Mouse (Mus musculus): ENCODE measurements around the gene Actn1.
"Not testable (repeated sequence)": the region's sequence is repeated elsewhere in the genome, so short reads cannot be mapped to it uniquely, and the experiment has no call there.

Actn1 gene

DNA sequence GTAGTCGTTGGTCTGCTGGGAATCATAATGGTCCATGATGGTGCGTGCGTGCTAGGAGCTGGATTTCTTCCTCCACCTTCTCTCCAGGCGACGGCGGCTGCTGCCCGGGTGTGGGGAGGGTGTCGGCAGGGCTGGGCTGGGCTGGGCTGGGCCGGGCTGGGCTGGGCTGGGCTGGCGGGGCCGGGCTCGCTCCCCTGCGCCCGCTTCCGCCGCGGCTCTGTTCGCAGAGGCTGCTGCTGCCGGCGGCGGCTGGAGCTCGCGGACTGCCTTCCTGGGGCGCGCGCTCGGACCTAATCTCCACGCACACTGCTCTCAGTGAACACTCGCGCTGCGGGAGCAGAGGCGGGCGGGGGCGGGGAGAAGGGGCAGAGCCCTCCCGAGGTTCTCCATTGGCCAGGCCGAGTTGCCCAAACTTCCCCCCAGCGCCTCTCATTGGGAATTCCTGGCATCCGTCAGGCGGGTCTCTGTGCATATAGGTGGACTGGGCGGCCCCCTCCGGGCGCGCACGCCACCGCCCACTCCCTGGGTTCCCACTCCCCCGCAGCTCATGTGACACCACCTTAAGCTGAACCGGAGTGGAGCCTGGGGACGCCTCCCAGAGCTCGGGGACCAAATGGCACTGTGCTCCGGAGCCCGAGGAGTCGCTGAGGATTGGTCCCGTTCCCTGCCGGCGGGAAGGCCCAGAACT lies at the start of gene Actn1:
TSS of gene Actn1 (minus strand) at position 316 of the 688 bp plus-strand sequence.
- in situ Hi-C loops (cut with MboI; ENCODE audit: unreplicated experiment in 2 of 2), result no loop called here

- in situ Hi-C loops (cut with MboI; ENCODE audit: unreplicated experiment in 2 of 2), result no loop called here
Measured at GRCm38 (mm10) chr12:80307556-80307955, 47.4 kb upstream of the Actn1 start.

DNA sequence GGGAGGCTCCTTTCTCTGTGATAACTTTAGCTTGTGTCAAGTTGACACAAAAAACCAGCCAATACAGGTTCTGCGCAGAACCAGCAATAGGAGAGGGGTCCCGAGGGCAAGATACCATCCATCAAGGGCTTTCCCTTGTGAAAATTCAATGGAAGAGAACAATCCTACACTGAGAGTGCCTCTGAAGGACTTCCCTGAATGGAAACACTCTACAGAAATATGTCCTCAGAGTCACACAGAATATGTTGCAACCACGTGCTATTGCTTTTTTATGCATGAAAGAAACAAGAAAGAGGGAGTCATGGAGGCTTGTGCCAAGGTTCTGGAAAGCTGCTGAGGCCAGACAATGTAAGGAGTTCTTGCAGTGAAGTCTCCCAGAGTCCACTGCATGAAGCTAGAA lies 44.3 kb upstream of the Actn1 start:
- in situ Hi-C loops (cut with MboI; ENCODE audit: unreplicated experiment in 2 of 2), result no loop called here

DNA sequence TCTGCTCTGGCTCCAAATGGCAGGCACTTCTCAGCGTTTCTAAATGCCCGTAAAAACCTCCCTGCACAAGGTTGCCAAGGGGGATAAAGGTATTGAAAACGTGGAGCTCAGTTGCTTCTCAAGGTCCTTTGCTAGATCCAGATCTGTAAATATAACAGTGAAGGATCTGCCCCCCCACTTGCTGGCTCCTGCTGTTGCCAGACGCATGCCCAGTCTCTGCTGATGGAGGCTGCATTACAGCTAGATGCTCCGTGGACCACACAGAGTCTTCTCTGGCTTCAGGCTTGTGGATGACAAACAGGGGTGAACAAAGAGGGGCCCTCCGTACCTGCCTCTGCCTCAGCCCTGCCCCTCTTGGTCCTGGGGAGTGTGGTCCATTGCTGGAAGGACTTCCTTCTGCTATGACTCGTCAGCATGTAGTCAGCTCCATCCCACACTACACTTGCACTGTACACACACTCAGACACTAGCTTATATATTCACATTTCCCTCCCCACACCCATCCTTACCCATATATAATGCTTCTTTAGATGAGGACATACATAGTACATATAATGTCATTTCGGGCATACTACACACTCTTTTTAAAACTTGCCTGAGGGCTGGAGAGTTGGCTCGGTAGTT lies 40.8 kb upstream of the Actn1 start:
- in situ Hi-C loops (cut with MboI; ENCODE audit: unreplicated experiment in 2 of 2), result no loop called here

DNA sequence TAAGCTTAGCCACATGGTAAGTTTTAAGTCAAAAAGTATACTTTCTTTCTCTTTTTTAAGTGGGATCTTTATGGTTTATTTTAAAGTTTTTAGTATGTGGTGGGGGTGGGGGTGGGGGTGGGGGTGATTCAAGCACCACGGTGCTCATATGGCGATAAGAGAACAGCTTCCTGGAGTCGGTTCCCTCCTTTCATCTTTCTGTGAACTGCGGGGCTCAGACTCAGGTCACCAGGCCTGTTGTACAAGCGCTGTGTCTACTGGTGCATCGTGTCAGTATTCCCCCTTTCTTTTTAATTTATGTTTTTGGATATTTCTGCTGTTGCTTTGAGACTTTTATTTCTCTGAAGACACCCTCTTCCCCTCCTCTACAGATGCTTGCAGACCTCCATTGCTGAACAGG lies 38.5 kb upstream of the Actn1 start:
- in situ Hi-C loops (cut with MboI; ENCODE audit: unreplicated experiment in 2 of 2), result no loop called here

- in situ Hi-C loops (cut with MboI; ENCODE audit: unreplicated experiment in 2 of 2), result no loop called here
Measured at GRCm38 (mm10) chr12:80291895-80292435, 31.8 kb upstream of the Actn1 start.

DNA sequence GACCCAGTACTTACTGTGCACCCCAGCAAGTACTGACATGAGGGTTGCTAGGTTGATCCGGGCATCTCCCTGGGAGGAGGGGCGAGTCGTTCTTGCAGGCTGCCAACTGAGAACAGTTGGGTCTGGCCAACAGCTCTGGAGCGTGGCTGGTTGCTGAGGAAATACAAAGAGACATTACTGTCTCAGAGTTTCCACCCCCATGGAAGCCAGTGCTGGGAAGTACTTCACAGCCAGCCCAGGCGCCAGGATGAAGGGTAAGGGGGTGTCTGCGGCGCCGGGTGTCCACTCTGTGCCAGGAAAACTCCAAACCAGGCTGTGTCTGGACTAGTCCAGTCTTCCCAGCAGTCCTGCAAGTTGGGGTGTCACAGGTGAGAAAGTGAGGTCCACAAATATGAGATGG lies 30.8 kb upstream of the Actn1 start:
- in situ Hi-C loops (cut with MboI; ENCODE audit: unreplicated experiment in 2 of 2), result no loop called here

DNA sequence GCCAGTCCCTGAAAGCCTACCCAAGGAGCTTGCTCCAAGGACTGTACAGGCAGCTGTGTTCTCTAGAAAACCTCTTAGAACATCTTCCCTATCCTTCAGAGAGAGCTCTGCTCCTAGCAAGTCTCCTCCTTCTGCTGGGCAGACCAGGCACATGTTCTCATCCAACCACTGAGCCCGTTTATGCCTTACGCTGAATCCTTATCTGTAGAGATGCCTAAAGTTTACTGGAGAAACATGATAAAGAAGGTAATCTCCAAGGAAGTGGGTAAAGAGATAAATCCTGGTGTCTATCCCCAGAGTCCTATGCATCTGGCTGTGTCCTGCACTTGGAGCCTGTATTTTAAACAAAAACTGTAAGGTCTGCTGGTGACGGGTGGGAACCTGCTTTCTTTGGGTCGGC lies 30.3 kb upstream of the Actn1 start:
- in situ Hi-C loops (cut with MboI; ENCODE audit: unreplicated experiment in 2 of 2), result no loop called here

GRCm38 (mm10) chr12:80289722-80290121 lies 29.6 kb upstream of the Actn1 start:
- in situ Hi-C loops (cut with MboI; ENCODE audit: unreplicated experiment in 2 of 2), result no loop called here

DNA sequence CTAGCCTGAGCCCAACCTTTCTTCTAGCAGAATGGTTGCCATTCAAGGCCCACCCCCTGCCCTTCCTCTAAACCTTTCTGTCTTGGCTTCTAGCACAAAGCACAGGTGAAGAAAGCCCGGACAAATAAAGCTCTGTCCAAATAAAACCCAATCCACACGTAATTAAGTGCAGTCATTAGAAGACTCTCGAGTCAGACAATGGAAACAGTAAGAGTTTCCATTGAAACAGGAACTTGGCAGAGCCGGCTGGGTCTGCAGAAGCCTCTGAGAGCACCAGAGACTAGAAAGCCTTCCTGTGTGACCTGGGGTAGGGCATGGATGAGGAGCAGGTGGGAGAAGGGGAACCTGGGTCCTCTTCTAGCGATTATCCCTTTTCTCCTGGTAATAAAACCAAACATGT lies 25.7 kb upstream of the Actn1 start:
- in situ Hi-C loops (cut with MboI; ENCODE audit: unreplicated experiment in 2 of 2), result no loop called here

DNA sequence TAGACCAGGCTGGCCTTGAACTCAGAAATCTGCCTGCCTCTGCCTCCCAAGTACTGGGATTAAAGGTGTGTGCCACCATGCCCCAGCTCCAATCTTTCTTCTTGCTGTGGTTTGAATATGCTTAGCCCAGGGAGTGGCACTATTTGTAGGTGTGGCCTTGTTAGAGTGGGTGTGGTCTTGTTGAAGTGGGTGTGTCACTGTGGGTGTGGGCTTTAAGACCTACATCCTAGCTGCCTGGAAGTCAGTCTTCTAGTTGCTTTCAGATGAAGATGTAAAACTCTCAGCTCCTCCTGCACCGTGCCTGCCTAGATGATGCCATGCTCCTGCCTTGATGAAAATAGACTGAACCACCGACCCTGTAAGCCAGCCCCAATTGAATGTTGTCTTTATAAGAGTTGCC lies 24.1 kb upstream of the Actn1 start:
- in situ Hi-C loops (cut with MboI; ENCODE audit: unreplicated experiment in 2 of 2), result not testable (repeated sequence)

DNA sequence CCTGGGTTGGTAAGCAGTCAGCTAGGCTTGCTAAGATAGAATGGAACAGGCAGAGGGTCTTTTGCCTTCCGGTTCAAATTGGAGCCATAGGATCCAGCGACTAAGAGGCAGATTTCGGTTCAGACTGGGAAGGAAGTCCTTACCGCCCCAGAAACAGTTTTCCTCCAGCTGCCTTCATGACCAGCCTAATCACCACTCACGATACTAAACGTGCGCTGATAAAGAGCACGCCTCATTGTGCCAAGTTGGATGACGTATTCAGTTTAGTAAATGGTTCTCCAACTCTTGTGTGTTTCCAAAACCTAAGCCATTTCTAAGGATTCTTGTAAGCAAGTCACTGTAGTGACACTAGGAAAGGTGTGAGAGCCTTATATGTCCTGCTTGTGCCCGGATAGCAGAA lies 18.7 kb upstream of the Actn1 start:
- in situ Hi-C loops (cut with MboI; ENCODE audit: unreplicated experiment in 2 of 2), result no loop called here

GRCm38 (mm10) chr12:80277428-80277827 lies 17.3 kb upstream of the Actn1 start:
- in situ Hi-C loops (cut with MboI; ENCODE audit: unreplicated experiment in 2 of 2), result no loop called here

DNA sequence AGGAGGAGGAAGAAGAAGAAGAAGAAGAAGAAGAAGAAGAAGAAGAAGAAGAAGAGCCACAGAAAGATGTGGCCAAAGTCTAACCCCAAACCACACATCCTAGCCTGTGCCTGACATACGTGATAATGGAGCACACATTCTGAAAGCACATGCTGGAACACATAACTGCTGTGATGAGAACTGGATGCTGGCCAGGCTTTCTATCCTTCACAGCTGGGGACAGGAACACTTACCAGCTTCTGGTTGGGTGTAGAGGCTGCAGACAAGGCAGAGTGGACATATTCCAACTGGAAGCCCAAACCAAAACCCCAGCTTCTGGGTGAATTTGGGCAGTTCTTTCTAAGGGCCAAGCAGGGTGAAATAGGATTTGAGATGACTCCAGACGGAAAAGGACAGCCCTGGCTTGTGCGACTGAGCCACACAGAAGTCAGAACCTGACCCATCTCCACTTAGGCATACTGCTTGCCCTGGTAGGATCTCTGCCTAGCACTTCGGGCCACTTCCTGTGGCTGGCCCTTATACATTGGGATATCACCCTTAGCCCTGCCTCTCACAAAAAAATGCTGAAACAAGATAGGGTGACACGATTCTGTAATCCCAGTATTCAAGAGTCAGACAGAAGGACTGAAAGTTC lies 15.1 kb upstream of the Actn1 start:
- in situ Hi-C loops (cut with MboI; ENCODE audit: unreplicated experiment in 2 of 2), result no loop called here

DNA sequence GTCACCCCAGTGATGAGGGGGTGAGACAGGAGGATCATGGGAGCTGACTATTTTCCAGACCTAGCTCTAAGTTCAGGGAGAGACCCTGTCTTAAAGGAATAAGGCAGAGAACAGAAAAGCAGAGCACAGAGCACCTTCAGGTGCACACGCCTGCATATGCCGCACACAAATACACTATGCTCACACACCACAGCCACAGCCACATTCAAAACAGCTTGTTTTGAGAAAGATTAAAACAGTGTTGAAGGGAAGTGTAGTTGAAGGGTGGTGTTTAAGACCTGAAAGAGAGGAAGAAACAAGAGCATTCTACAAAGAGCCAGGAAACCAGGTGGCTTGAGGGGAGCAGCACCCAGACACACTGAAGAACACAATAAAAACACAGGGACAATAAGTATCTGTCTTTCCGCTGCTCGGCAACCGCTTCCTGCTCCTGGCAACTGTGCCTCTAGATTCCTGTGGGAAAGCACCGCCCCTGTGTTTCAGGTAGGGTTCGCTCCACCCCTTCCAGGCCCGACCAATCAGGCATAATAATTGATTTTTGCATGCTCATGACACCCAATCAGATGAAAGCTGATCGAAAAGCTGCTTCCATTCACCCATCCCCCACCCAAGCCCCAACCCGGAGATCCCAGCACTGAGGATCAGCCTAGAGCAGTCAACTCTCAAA lies 13.0 kb upstream of the Actn1 start:
- in situ Hi-C loops (cut with MboI; ENCODE audit: unreplicated experiment in 2 of 2), result loop anchor here in 1 of 2 experiments (5.0 kb wide), 1 partner anchor 74 kb away; no protein-coding TSS in a partner anchor

DNA sequence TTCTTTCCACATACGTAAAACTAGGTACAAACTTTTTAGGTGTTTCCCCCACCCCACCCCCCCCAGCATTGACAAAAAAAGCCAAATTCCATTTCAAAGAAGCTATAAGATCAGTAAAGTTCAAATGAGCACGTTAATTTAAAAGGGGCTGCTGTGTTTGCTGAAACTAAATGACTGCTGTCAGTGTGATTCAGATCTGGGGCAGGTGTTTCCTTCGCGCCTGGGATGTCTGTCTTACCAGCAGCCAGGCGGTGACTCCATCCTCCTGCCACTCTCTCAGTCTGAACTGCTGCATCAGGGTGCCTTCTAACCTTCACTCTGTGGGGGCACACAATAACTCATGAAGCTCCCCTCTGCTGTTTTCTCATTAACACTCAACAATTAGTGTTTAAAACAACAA lies 11.6 kb upstream of the Actn1 start:
- in situ Hi-C loops (cut with MboI; ENCODE audit: unreplicated experiment in 2 of 2), result loop anchor here in 1 of 2 experiments (5.0 kb wide), 1 partner anchor 75 kb away; no protein-coding TSS in a partner anchor

- in situ Hi-C loops (cut with MboI; ENCODE audit: unreplicated experiment in 2 of 2), result loop anchor here in 1 of 2 experiments (5.0 kb wide), 1 partner anchor 76 kb away; no protein-coding TSS in a partner anchor
Measured at GRCm38 (mm10) chr12:80270924-80271323, 10.8 kb upstream of the Actn1 start.

GRCm38 (mm10) chr12:80269303-80269702 lies 9.1 kb upstream of the Actn1 start:
- in situ Hi-C loops (cut with MboI; ENCODE audit: unreplicated experiment in 2 of 2), result no loop called here

GRCm38 (mm10) chr12:80267962-80268361 lies 7.8 kb upstream of the Actn1 start:
- in situ Hi-C loops (cut with MboI; ENCODE audit: unreplicated experiment in 2 of 2), result no loop called here

- in situ Hi-C loops (cut with MboI; ENCODE audit: unreplicated experiment in 2 of 2), result not testable (repeated sequence)
Measured at GRCm38 (mm10) chr12:80264388-80264787, 4.2 kb upstream of the Actn1 start.

Data from v-Abl transformed pro-B cells (cell line).